Mouse (Mus musculus): ENCODE results near the gene Rps13.
"Not testable (repeated sequence)": the region's sequence is repeated elsewhere in the genome, so short reads cannot be mapped to it uniquely, and the experiment has no call there.

Gene Rps13

GRCm38 (mm10) chr7:116333713-116334668 lies at the start of gene Rps13:
Rps13 (minus strand) TSS chr7:116334195.
- peak; percentile 91 for DNase-seq (ENCODE audit: low read depth, low spot score)

GRCm38 (mm10) chr7:116379181-116379580 lies 45.2 kb upstream of the Rps13 start:
- not testable (repeated sequence) for DNase-seq (ENCODE audit: low read depth, low spot score)

- DNase-seq (ENCODE audit: low read depth, low spot score) = no peak
These were observed 40.3 kb upstream of the Rps13 start for GRCm38 (mm10) chr7:116374284-116374683.

GRCm38 (mm10) chr7:116336226-116336625 lies 2.2 kb upstream of the Rps13 start:
- DNase-seq (ENCODE audit: low read depth, low spot score) = peak; percentile 16

GRCm38 (mm10) chr7:116335133-116335532 lies 1.1 kb upstream of the Rps13 start:
- no peak for DNase-seq (ENCODE audit: low read depth, low spot score)

- no peak for DNase-seq (ENCODE audit: low read depth, low spot score)
These were observed 659 bp upstream of the Rps13 start for GRCm38 (mm10) chr7:116334669-116335038.

- no peak for DNase-seq (ENCODE audit: low read depth, low spot score)
These were observed 2.7 kb downstream of the Rps13 start for GRCm38 (mm10) chr7:116331246-116331645.

GRCm38 (mm10) chr7:116329858-116330257 lies 4.1 kb downstream of the Rps13 start:
- DNase-seq (ENCODE audit: low read depth, low spot score) = no peak

- no peak for DNase-seq (ENCODE audit: low read depth, low spot score)
These were observed 5.2 kb downstream of the Rps13 start for GRCm38 (mm10) chr7:116328777-116329176.

- DNase-seq (ENCODE audit: low read depth, low spot score) = no peak
These were observed 6.1 kb downstream of the Rps13 start for GRCm38 (mm10) chr7:116327901-116328300.

GRCm38 (mm10) chr7:116323331-116323964 lies 10.5 kb downstream of the Rps13 start:
- peak; percentile 49 for DNase-seq (ENCODE audit: low read depth, low spot score)

GRCm38 (mm10) chr7:116309456-116309855 lies 24.5 kb downstream of the Rps13 start:
- DNase-seq (ENCODE audit: low read depth, low spot score) = no peak

GRCm38 (mm10) chr7:116308632-116308991 lies 25.4 kb downstream of the Rps13 start:
- no peak for DNase-seq (ENCODE audit: low read depth, low spot score)

GRCm38 (mm10) chr7:116307871-116308631 lies 25.9 kb downstream of the Rps13 start, which contains the start of gene Plekha7:
Plekha7 (minus strand) TSS chr7:116308376.
- no peak for DNase-seq (ENCODE audit: low read depth, low spot score)

GRCm38 (mm10) chr7:116307099-116307870 lies 26.7 kb downstream of the Rps13 start:
- DNase-seq (ENCODE audit: low read depth, low spot score) = peak; percentile 49

GRCm38 (mm10) chr7:116306601-116307000 lies 27.4 kb downstream of the Rps13 start:
- DNase-seq (ENCODE audit: low read depth, low spot score) = no peak

- DNase-seq (ENCODE audit: low read depth, low spot score) = no peak
These were observed 32.2 kb downstream of the Rps13 start for GRCm38 (mm10) chr7:116301661-116302311.

GRCm38 (mm10) chr7:116301144-116301543 lies 32.9 kb downstream of the Rps13 start:
- DNase-seq (ENCODE audit: low read depth, low spot score) = no peak

GRCm38 (mm10) chr7:116298851-116299250 lies 35.1 kb downstream of the Rps13 start:
- no peak for DNase-seq (ENCODE audit: low read depth, low spot score)

GRCm38 (mm10) chr7:116298389-116298788 lies 35.6 kb downstream of the Rps13 start:
- no peak for DNase-seq (ENCODE audit: low read depth, low spot score)

- peak; percentile 69 for DNase-seq (ENCODE audit: low read depth, low spot score)
These were observed 39.0 kb downstream of the Rps13 start for GRCm38 (mm10) chr7:116294961-116295360.
